9 mouse cellular contexts compared by ENCODE assay signal in genomic region chr8:84199348-84200125, GRCm38 (mm10). TPM values are rescaled to one million over a fixed set of nuclear protein-coding genes. Genes with fewer than 3 reads are reported as not detected.
DNase-seq lines count a peak whose midpoint lies in the region; ATAC-seq and TF ChIP-seq lines count a peak whose summit lies in the region.
"Had no signal": no experiment of that assay in that cellular context is flagged by ENCODE, and none has a peak within 500 bp of the region (broad histone marks: within the 10 kb centered on the region; RNA-seq: fewer than 3 reads in every experiment).

No protein-coding gene starts in this region.

- no peaks in the 10 kb centered on the region for H3K9me3 ChIP-seq in forebrain, postnatal 0 days (ENCODE audit: low read length)
- no peaks in the 10 kb centered on the region for H3K9me3 ChIP-seq in liver, embryonic 12.5 days (replicated peaks)

- H3K27ac ChIP-seq in gastrocnemius, adult 2 months, result peak overlapping the region; percentile 97
- H3K27ac ChIP-seq in forebrain, postnatal 0 days (ENCODE audit: low read depth, low read length), result peak overlapping the region; percentile 3; the same call in 1 of the 2 replicates
- peak overlapping the region; percentile 86 for H3K27ac ChIP-seq in liver, embryonic 12.5 days

- H3K9ac ChIP-seq in forebrain, postnatal 0 days, result no peak overlapping the region
- no peak overlapping the region for H3K9ac ChIP-seq in liver, embryonic 12.5 days

- peak overlapping the region; percentile 96 for H3K4me3 ChIP-seq in gastrocnemius, adult 2 months
- no peak overlapping the region for H3K4me3 ChIP-seq in forebrain, postnatal 0 days (ENCODE audit: low read depth, low read length)
- no peak overlapping the region for H3K4me3 ChIP-seq in liver, embryonic 12.5 days

- peaks cover 16% of the 10 kb centered on the region for H3K4me1 ChIP-seq in forebrain, postnatal 0 days (ENCODE audit: insufficient read depth)
- H3K4me1 ChIP-seq in liver, embryonic 12.5 days, result peaks cover 72% of the 10 kb centered on the region

- intact Hi-C loops in gastrocnemius, adult 2 months (cut with DNase I), result no loop called here
- intact Hi-C loops in left cerebral cortex, postnatal 25 days (cut with DNase I), result no loop called here

- ATAC-seq in forebrain, postnatal 0 days, result no peak
- ATAC-seq in liver, embryonic 12.5 days, result no peak

- no peaks in the 10 kb centered on the region for H3K36me3 ChIP-seq in forebrain, postnatal 0 days (ENCODE audit: insufficient read depth)
- H3K36me3 ChIP-seq in liver, embryonic 12.5 days, result no peaks in the 10 kb centered on the region

- no peak for TF ChIP-seq CTCF in gastrocnemius, adult 2 months (IDR thresholded peaks at IDR 0.05)
- TF ChIP-seq CTCF in forebrain, postnatal 0 days (IDR thresholded peaks at IDR 0.05; ENCODE audit: low read depth), result no peak

- no peak overlapping the region for H3K4me2 ChIP-seq in forebrain, postnatal 0 days (ENCODE audit: low read depth)
- H3K4me2 ChIP-seq in liver, embryonic 12.5 days, result 0 out of 2 replicates have a peak overlapping the region, but pooled peaks have one; percentile 92

- DNase-seq in gastrocnemius, adult 2 months, result no peak
- no peak for DNase-seq in gastrocnemius, postnatal 4 days (ENCODE audit: low spot score in 2 of 2)
- peak; percentile 43 for DNase-seq in 3T3-L1 (ENCODE audit: low read depth, low spot score)
- DNase-seq in forebrain, postnatal 0 days, result no peak
- DNase-seq in cerebellum, adult 9-11 months, result no peak
- DNase-seq in left cerebral cortex, postnatal 25 days (ENCODE audit: low spot score in 2 of 2), result no peak
- DNase-seq in layer of hippocampus, adult 8-10 months (ENCODE audit: low spot score in 2 of 2), result no peak
- DNase-seq: cerebellum, adult 2 months had no signal

- no peaks in the 10 kb centered on the region for H3K27me3 ChIP-seq in forebrain, postnatal 0 days (ENCODE audit: insufficient read depth, low read length)
- H3K27me3 ChIP-seq in liver, embryonic 12.5 days (replicated peaks), result peaks cover 41% of the 10 kb centered on the region

- 38% methylated on average over 11 of the region's 11 CpGs for WGBS in forebrain, postnatal 0 days
- 50% methylated on average over 11 of the region's 11 CpGs for WGBS in liver, embryonic 12.5 days (ENCODE audit: insufficient replicate concordance)

RNA-seq across cellular contexts. Expression of gene Nanos3, which starts 14.5 kb away (rescaled TPM):
- total RNA-seq in gastrocnemius, adult 2 months (2021), result not detected
- 1 to 10 TPM; 2.5 to 3.3 TPM for total RNA-seq in gastrocnemius, postnatal 4 days (2021)
- 1.7 and 3.2 TPM in 2 replicates for total RNA-seq in forebrain, postnatal 0 days (2014; rRNA removed)
- polyA plus RNA-seq in forebrain, postnatal 0 days (2015; fragmentation: Nextera tagmentation; extraction: Ambion mirVana), result 10.0 and 13.3 TPM in 2 replicates
- polyA plus RNA-seq in liver, embryonic 12.5 days (2016; fragmentation: Nextera tagmentation; extraction: Ambion mirVana), result 0.61 and 1.3 TPM in 2 replicates
- total RNA-seq in left cerebral cortex, postnatal 25 days (2021), result 1 to 10 TPM; 2.6 to 3.2 TPM
- total RNA-seq in layer of hippocampus, adult 8-10 months (2022), result 1 to 10 TPM; 1.0 to 3.7 (median 2.8) TPM

RNA-seq across cellular contexts. Expression of gene Zswim4, which starts 37.3 kb away (rescaled TPM):
- total RNA-seq in gastrocnemius, adult 2 months (2021), result 1 to 10 TPM; 5.2 to 8.6 TPM
- 1 to 10 TPM; 9.5 to 9.8 TPM for total RNA-seq in gastrocnemius, postnatal 4 days (2021)
- total RNA-seq in forebrain, postnatal 0 days (2014; rRNA removed), result 36.5 and 47.7 TPM in 2 replicates
- polyA plus RNA-seq in forebrain, postnatal 0 days (2015; fragmentation: Nextera tagmentation; extraction: Ambion mirVana), result 15.1 and 15.5 TPM in 2 replicates
- polyA plus RNA-seq in liver, embryonic 12.5 days (2016; fragmentation: Nextera tagmentation; extraction: Ambion mirVana), result 3.6 and 5.0 TPM in 2 replicates
- total RNA-seq in left cerebral cortex, postnatal 25 days (2021), result 10 to 100 TPM; 13.0 to 13.9 TPM
- total RNA-seq in layer of hippocampus, adult 8-10 months (2022), result 10 to 100 TPM; 15.1 to 17.6 (median 16.6) TPM

RNA-seq across cellular contexts. Expression of gene D8Ertd738e, which starts 50.0 kb away (rescaled TPM):
- total RNA-seq in gastrocnemius, adult 2 months (2021), result 100 to 1,000 TPM; 187 to 222 TPM
- total RNA-seq in gastrocnemius, postnatal 4 days (2021), result 100 to 1,000 TPM; 197 to 218 TPM
- 130 and 146 TPM in 2 replicates for total RNA-seq in forebrain, postnatal 0 days (2014; rRNA removed)
- 255 and 310 TPM in 2 replicates for polyA plus RNA-seq in forebrain, postnatal 0 days (2015; fragmentation: Nextera tagmentation; extraction: Ambion mirVana)
- 249 and 259 TPM in 2 replicates for polyA plus RNA-seq in liver, embryonic 12.5 days (2016; fragmentation: Nextera tagmentation; extraction: Ambion mirVana)
- 100 to 1,000 TPM; 145 to 149 TPM for total RNA-seq in left cerebral cortex, postnatal 25 days (2021)
- total RNA-seq in layer of hippocampus, adult 8-10 months (2022), result 100 to 1,000 TPM in 2 of 4 experiments, 10 to 100 TPM in 2; 94.5 to 137 (median 106) TPM

RNA-seq across cellular contexts. Expression of gene 4930432K21Rik, which starts 51.7 kb away (rescaled TPM):
- under 1 TPM; 0.28 to 0.50 TPM for total RNA-seq in gastrocnemius, adult 2 months (2021)
- 1 to 10 TPM; 1.4 to 1.9 TPM for total RNA-seq in gastrocnemius, postnatal 4 days (2021)
- 3.5 and 6.0 TPM in 2 replicates for total RNA-seq in forebrain, postnatal 0 days (2014; rRNA removed)
- polyA plus RNA-seq in forebrain, postnatal 0 days (2015; fragmentation: Nextera tagmentation; extraction: Ambion mirVana), result 2.4 and 3.3 TPM in 2 replicates
- 0.28 and 0.58 TPM in 2 replicates for polyA plus RNA-seq in liver, embryonic 12.5 days (2016; fragmentation: Nextera tagmentation; extraction: Ambion mirVana)
- 1 to 10 TPM; 1.4 to 1.6 TPM for total RNA-seq in left cerebral cortex, postnatal 25 days (2021)
- total RNA-seq in layer of hippocampus, adult 8-10 months (2022), result 1 to 10 TPM; 2.1 to 3.5 (median 2.6) TPM

RNA-seq across cellular contexts. Expression of gene Cc2d1a, which starts 51.8 kb away (rescaled TPM):
- 10 to 100 TPM; 16.8 to 18.6 TPM for total RNA-seq in gastrocnemius, adult 2 months (2021)
- 10 to 100 TPM; 18.2 to 21.8 TPM for total RNA-seq in gastrocnemius, postnatal 4 days (2021)
- 64.2 and 70.1 TPM in 2 replicates for total RNA-seq in forebrain, postnatal 0 days (2014; rRNA removed)
- polyA plus RNA-seq in forebrain, postnatal 0 days (2015; fragmentation: Nextera tagmentation; extraction: Ambion mirVana), result 36.3 and 48.4 TPM in 2 replicates
- 8.2 and 9.6 TPM in 2 replicates for polyA plus RNA-seq in liver, embryonic 12.5 days (2016; fragmentation: Nextera tagmentation; extraction: Ambion mirVana)
- 10 to 100 TPM; 46.6 to 49.4 TPM for total RNA-seq in left cerebral cortex, postnatal 25 days (2021)
- 10 to 100 TPM; 54.1 to 61.7 (median 57.8) TPM for total RNA-seq in layer of hippocampus, adult 8-10 months (2022)

Comparison
In these comparisons a context has a peak if more than half of its experiments do, and no peak if none do; other contexts are left out.
1. H3K27ac ChIP-seq: peak in every context shown above with its lines; median percentile 97 in gastrocnemius, adult 2 months; 86 in liver, embryonic 12.5 days; 3 in forebrain, postnatal 0 days.